Mouse (Mus musculus) urinary bladder, postnatal 36 days (tissue): Measurements from ENCODE around the gene Lrch4.

Source experiments
- DNase-seq, 2 experiments: peaks; one replicate each; pipeline ENCODE4 v3.0.0; 2022; ENCODE audit warnings: low spot score in 2 of 2, mixed read lengths in 1 of 2

Lrch4 gene

GRCm38 (mm10) chr5:137628498-137629305 lies at the start of gene Lrch4, which contains the start of the genes Fbxo24 and Gm20605:
Gene Lrch4, plus strand, starts transcription at chr5:137629121.
Gene Fbxo24, minus strand, starts transcription at chr5:137629002.
Gene Gm20605, plus strand, starts transcription at chr5:137629175.
- peak; percentile 95 to 99 for DNase-seq

- no peak for DNase-seq
Observed at GRCm38 (mm10) chr5:137580246-137580645, 48.7 kb upstream of the Lrch4 start.

DNA sequence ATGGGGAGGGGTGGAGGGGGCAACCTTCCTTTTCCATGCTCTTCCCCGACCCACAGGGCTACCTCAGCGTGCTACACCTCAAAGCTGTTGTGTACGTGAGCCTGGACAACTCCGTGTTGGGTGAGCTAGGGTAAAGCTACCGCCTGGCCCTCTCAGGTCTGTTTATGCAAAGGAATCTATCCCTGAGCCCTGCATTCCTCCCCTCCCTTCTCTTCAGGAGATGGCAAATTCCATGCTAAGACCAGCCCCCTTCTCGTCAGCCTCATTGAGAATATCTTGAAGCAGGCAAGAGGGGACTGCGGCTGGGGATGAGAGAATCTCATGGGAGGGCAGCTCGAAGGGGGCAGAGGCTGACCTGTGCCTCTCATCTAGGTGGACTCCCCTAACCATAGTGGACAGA lies 46.2 kb upstream of the Lrch4 start:
- DNase-seq = no peak

DNA sequence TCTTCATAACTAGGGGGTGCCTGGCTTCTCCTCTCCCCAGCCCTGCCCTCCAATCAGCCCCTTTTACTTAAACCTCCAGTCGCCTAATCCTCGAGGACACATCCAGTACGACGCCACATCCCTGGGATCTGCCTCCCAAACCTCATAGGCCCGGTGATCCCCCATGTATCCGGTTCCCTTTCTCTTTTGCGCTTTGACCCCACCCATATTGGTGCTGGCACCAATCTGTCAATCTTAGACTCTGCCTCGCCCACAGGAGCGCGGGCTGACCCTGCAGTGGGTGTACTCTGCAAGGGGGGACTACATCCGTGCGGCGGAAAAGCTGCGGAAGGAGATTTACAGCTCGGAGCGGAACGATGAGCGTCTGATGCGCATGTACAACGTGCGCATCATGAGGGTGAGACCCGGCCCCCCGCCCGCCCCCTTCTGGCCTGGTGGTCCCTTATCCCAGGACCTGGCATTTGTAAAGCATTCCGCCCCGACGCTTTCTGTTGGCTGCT lies 45.2 kb upstream of the Lrch4 start:
- DNase-seq = no peak

DNA sequence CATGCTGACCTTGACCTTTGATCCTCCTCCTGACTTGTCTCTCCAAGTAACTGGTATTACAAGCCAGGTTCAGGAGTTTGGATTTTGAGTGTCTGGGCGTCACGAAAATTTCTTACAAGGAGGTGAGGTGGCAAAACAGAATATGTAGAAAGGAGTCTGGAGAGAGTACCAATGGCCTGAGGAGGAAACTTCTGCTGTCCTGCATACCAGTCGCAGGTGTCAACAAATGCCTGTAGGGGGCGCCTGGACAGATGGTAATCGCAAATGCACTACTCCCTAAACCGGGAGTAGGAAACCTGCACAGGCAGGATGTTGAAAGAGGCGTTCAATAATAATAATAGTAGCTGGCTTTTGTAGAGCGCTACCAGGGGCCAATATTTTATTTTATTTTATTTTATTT lies 43.9 kb upstream of the Lrch4 start:
- DNase-seq = peak; percentile 60 to 78

DNA sequence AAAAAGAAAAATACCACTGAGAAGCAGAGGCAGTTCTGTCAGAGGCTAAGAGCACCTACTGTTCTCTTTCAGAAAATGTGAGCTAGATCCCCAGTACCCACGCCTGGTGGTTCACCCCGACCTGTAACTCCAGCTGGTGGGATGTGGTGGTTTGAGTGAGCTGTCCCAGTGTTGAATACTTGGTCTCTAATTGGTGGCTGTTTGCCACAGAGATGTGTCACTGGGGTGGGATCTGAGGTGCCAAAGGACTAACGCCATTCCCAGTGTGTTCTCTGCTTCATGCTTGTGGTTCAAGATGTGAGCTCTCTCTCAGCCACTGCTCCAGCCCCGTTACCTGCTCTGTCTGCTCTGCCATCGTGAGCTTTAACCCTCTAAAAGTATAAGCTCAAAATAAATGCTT lies 38.4 kb upstream of the Lrch4 start:
- no peak for DNase-seq

- DNase-seq = no peak
Observed at GRCm38 (mm10) chr5:137595921-137596320, 33.0 kb upstream of the Lrch4 start.

DNA sequence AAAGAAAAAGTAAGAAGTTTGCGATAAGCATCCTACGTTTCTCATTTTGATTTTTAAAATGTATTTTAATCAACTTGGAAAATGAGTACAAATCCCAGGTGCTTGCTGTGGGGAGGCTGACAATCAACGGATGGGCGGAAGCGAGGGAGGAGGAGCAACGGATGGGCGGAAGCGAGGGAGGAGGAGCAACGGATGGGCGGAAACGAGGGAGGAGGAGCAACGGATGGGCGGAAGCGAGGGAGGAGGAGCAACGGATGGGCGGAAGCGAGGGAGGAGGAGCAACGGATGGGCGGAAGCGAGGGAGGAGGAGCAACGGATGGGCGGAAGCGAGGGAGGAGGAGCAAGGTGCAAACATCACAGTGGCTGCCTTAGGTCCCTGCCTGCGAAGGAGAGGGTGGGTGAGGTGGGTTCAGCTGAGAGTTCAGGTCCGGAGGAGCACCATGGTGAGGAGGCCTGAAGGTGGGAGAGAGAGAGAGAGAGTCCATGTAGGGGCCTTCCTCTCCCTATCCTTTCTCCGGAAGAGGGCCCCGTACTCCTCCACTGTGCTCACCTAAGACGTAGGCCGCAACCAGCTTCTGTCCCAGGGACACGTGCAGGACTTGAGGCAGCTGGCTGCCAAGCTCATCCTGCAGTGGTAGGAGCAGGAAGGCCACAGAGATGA lies 32.2 kb upstream of the Lrch4 start:
- DNase-seq = no peak

GRCm38 (mm10) chr5:137597625-137598024 lies 31.3 kb upstream of the Lrch4 start:
- no peak for DNase-seq

- DNase-seq = no peak
Observed at GRCm38 (mm10) chr5:137598100-137598826, 30.7 kb upstream of the Lrch4 start.

- DNase-seq = no peak
Observed at GRCm38 (mm10) chr5:137599600-137599999, 29.3 kb upstream of the Lrch4 start.

GRCm38 (mm10) chr5:137600281-137600618 lies 28.7 kb upstream of the Lrch4 start:
- no peak for DNase-seq

- DNase-seq = peak; percentile 95 to 96
Observed at GRCm38 (mm10) chr5:137600619-137601364, 28.1 kb upstream of the Lrch4 start, which contains the start of gene Mospd3. Gene Mospd3, minus strand, starts transcription at chr5:137601058.

DNA sequence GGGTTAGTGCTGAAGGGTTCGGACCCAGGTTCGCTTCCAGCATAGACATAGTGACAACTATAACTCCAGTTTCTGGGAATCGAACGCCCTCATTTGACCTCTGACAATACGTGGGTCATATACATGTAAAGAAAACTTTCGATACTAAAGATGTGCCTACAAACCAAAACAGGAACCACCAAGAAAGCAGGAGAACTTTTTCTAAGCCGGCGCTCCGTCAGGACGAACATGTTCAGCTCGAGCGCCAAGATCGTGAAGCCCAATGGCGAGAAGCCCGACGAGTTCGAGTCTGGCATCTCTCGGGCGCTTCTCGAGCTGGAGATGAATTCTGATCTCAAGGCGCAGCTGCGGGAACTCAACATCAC lies 27.6 kb upstream of the Lrch4 start:
- DNase-seq = no peak

DNA sequence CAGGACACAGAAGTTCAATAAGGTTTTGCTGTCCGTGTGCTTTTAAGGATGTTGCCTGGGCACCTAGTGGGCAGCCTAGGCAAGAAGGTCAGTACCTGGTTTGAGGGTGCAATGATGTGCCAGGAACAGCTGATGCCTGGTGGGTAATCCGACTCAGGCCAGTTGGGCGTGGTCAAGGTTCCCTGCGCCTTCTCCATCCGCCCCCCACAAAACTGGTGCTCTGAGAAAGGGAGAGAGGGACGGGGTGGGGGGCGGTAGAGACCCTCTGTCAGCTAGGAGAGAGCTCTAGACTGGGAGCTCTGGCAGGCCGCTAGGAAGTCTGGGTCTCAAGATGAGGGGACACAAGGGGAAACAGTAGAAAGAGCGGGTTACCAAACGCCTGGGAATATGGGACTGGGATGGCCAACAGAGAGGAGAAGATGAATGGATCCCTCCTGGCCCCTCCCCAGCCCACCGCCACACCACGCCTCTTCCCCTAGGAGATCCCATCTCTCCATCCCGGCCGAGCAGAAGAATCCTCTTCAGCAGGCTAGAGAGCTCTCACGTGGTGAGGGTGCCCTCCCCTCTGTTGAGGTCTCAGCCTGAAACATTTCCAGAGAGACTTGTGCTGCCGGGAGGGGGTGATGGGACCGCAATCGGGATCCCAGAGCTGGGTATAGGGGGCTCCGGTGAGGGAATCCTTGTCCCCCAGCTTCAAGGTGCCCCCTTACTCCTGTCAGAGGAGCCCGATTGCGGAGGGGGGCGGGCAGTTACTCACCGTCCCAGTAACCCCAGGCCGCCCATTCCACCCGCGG lies 20.9 kb upstream of the Lrch4 start:
- DNase-seq = no peak

DNA sequence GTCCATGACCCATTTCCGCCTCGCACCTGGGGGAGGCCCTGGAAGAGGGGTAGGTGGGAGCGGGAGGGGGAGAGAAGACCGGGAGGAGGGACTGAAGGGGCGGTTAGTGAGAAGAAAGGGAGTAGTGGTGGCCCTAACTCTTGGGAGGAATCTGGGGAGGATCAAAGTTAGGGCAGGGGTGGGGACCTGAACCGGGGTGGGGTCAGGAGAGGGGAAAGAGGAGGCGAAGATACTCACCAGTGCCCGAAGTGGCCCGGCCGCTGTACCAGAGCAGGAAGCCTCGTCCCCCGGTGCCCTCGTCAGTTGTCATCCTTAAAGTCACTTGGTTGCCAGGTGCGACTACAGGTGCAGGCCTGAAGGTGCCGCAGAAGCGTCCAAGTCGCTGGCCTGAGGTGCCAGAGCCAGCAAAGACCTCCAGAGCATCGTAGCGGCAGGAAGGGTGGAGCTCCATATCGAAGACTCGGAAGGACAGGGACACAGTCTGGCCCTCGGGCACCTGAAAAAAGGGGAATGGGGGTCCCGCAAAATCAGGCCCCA lies 20.2 kb upstream of the Lrch4 start:
- no peak for DNase-seq

- DNase-seq = no peak
Observed at GRCm38 (mm10) chr5:137609292-137609691, 19.6 kb upstream of the Lrch4 start.

GRCm38 (mm10) chr5:137610056-137610455 lies 18.9 kb upstream of the Lrch4 start:
- DNase-seq = no peak

GRCm38 (mm10) chr5:137610548-137611244 lies 18.2 kb upstream of the Lrch4 start:
- DNase-seq = peak; percentile 25 to 62

DNA sequence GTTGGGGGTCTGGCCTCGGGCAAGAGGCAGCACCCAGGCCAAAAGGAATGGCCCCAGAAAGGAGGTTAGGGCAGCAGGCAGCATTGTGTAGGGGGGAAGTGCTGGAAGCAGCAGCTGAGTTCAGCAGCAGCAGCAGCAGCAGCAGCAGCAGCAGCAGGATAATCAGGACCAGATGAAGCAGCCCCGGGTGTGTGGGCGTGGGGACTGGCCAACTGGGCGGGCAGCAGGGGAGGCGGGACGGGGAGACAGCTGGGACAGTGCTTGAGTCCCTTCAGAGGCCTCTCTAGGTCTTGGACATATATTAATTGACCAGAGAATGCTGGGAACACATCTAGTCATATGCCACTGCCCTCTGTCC lies 17.7 kb upstream of the Lrch4 start:
- peak; percentile 35 to 69 for DNase-seq
